Mouse (Mus musculus): ENCODE data around the gene Prkag1.

- no peak for TF ChIP-seq CTCF (IDR thresholded peaks at IDR 0.05; ENCODE audit: control insufficient read depth, insufficient read depth, insufficient replicate concordance, low read depth, low read length)
- no peak for TF ChIP-seq POLR2A (IDR thresholded peaks at IDR 0.05; ENCODE audit: control insufficient read depth, low read depth, low read length)
Measured at GRCm38 (mm10) chr15:98822147-98822546, 9.2 kb downstream of the Prkag1 start.

Data from testis, adult 2 months (tissue).